Mouse (Mus musculus): ENCODE results near the gene Ppp1r9b. TPM values are rescaled to one million over a fixed set of nuclear protein-coding genes. Genes with fewer than 3 reads are reported as not detected.

The Ppp1r9b gene
- polyA plus RNA-seq, 1 experiment from 2014 or later, result 9.9 TPM

DNA sequence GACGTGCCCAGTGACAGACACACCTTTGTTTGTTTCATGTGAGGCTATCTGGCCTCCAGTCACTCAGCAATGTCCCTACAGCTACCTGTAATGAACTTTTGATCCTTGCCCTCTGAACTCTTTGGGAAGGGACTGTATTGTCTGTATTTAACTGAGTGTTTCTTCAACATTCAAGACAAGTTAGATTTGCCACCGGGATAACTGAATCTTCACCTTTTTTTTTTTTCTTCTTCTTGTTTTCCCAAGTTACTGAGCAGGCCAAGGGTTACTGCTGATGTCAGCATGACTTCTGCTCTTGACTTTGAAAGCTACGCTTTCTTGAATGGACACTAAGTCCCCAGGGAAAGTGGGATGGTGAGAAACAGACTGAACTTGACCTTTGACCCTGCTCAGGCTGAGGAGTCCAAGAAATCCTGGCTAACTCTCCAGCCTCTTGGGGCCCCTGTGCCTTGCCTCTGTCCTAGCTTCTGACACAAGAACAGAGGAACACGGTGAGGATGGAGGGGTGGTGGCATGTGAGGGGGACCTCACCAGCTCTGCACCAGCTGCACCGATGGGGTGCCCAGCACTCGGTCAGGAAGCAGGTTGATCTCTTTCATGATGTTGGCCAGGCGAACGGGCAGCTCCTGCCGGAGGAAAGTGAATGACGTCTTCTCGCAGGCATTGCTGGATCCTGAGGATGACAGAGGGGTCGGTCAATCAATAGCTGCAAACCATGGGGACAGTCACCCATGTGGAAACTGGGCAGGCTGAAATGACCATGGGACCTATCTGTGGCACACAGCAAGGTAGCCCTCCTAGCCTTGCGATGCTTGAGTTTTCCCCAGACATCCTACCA, 48.2 kb downstream of the Ppp1r9b start:
- Histone ChIP-seq H3K36me3 (ENCODE audit: insufficient read depth, low read length) (peaks cover 6% of the 10 kb centered on the region), H3K9ac (replicated peaks; ENCODE audit: low read length) (no peak overlapping the region), H3K9me3 (ENCODE audit: low read length) (no peaks in the 10 kb centered on the region), H3K4me3 (ENCODE audit: low read length) (no peak overlapping the region), H3K4me1 (ENCODE audit: insufficient read depth, low read length) (peaks cover 20% of the 10 kb centered on the region), H3K27ac (ENCODE audit: low read length) (peak overlapping the region; percentile 2; the same call in 1 of the 2 replicates), H3K4me2 (replicated peaks; ENCODE audit: low read depth, low read length) (no peak overlapping the region), H3K27me3 (ENCODE audit: insufficient read depth, low read length) (no peaks in the 10 kb centered on the region)
- ATAC-seq (ENCODE audit: low FRiP score, low TSS enrichment), result no peak
- 78% methylated on average over 13 of the region's 13 CpGs for WGBS

DNA sequence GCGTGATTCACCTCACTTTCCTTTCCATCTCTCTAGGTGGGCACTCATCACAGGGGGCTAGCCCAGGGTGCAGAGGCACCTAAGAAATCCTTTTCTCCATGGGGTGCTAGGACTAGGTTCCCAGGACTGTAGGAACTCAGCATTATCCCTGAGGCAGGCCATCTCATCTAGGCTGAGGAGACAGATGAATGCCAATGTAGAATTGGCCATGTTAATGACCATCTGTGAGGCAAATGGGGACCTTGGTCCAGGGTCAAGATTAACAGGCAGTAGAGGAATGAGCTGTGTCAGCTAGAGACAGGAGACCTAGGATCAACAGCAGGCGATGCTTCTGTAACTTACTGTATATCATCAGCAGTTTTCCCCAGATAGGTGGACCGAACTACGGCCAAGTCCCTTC, 48.9 kb downstream of the Ppp1r9b start:
- no peak for ATAC-seq (ENCODE audit: low FRiP score, low TSS enrichment)
- 74% methylated on average over 4 of the region's 4 CpGs for WGBS
- Histone ChIP-seq H3K27me3 (ENCODE audit: insufficient read depth, low read length) (no peaks in the 10 kb centered on the region), H3K27ac (ENCODE audit: low read length) (peak overlapping the region; percentile 84), H3K9ac (replicated peaks; ENCODE audit: low read length) (peak overlapping the region; percentile 79), H3K36me3 (ENCODE audit: insufficient read depth, low read length) (peaks cover 9% of the 10 kb centered on the region), H3K4me1 (ENCODE audit: insufficient read depth, low read length) (peaks cover 22% of the 10 kb centered on the region), H3K4me2 (replicated peaks; ENCODE audit: low read depth, low read length) (peak overlapping the region; percentile 74), H3K4me3 (ENCODE audit: low read length) (peak overlapping the region; percentile 70), H3K9me3 (ENCODE audit: low read length) (no peaks in the 10 kb centered on the region)

DNA sequence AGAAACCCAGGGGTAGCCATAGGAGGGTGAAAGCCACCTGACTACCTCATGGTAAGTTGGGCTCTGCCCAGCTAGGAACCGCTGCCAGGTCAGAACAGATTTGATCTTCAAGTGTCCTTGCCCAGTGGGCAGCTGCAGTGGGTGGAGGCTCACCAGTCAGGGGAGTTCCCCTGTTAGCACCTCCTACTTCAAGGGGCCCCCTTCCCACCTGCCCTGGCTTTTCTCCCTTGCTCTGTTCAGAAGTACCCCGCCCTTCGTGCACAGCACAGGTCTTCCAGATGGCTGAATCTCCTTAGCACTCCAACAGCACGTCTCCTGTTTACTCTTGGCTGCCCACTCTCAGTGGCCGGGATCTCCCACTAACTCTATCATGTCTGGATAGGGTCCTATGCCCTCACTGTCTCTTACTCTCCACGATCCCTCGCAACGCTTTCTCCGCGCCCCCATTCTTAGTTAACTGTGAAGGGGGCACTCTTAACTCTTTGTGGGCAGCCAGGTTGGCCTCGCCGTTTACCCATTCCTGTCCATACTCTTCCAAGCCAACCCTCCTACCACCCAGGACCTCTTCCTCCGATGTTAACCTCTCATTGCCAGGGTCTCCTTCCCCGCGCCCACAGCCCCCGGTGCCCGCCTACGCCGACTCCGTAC, 49.8 kb downstream of the Ppp1r9b start:
- Histone ChIP-seq H3K27ac (ENCODE audit: low read length) (peak overlapping the region; percentile 84), H3K27me3 (ENCODE audit: insufficient read depth, low read length) (no peaks in the 10 kb centered on the region), H3K36me3 (ENCODE audit: insufficient read depth, low read length) (peaks cover 11% of the 10 kb centered on the region), H3K4me1 (ENCODE audit: insufficient read depth, low read length) (peaks cover 22% of the 10 kb centered on the region), H3K4me2 (replicated peaks; ENCODE audit: low read depth, low read length) (peak overlapping the region; percentile 74), H3K4me3 (ENCODE audit: low read length) (peak overlapping the region; percentile 70), H3K9ac (replicated peaks; ENCODE audit: low read length) (peak overlapping the region; percentile 79), H3K9me3 (ENCODE audit: low read length) (no peaks in the 10 kb centered on the region)
- 2% methylated on average over 20 of the region's 20 CpGs for WGBS
- peak; percentile 64 for ATAC-seq (ENCODE audit: low FRiP score, low TSS enrichment)

DNA sequence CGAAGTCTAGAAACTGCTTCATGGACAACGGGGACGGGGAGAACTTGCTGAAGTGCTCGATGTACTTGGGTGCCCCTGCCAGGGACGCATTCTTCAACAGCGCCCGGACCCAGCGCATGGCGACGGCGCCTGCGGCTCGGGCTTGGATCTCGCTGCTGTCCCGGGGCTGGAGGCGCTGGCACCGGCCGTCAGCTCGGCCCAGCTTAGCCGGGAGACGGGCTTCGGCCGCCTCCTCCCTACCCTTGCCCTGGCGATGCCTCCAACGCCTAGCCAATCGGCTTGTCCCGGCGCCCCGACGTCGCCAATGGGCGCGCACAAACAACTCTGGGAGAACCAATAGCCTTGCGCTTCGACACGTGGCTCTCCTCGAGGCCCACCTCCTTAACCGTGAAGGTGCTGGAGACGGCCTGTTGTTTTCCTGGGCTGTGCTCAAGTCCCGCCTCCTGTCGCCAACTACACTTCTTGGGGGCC, 50.3 kb downstream of the Ppp1r9b start, which contains the start of gene Pdk2:
Pdk2 (minus strand) TSS at position 216 of the 471 bp plus-strand sequence.
- H3K36me3 ChIP-seq (ENCODE audit: insufficient read depth, low read length), result peaks cover 11% of the 10 kb centered on the region; the same call in 1 of the 2 replicates
- peak; percentile 94 for ATAC-seq (ENCODE audit: low FRiP score, low TSS enrichment)
- H3K9me3 ChIP-seq (ENCODE audit: low read length), result no peaks in the 10 kb centered on the region
- H3K27me3 ChIP-seq (ENCODE audit: insufficient read depth, low read length), result no peaks in the 10 kb centered on the region
- H3K4me1 ChIP-seq (ENCODE audit: insufficient read depth, low read length), result peaks cover 22% of the 10 kb centered on the region
- H3K4me3 ChIP-seq (ENCODE audit: low read length), result peak within 1 kb of the TSS; percentile 70
- under 1% methylated on average over 41 of the region's 41 CpGs for WGBS
- H3K27ac ChIP-seq (ENCODE audit: low read length), result peak within 1 kb of the TSS; percentile 84
- peak within 1 kb of the TSS; percentile 79 for H3K9ac ChIP-seq (replicated peaks; ENCODE audit: low read length)
- H3K4me2 ChIP-seq (replicated peaks; ENCODE audit: low read depth, low read length), result peak within 1 kb of the TSS; percentile 74

DNA sequence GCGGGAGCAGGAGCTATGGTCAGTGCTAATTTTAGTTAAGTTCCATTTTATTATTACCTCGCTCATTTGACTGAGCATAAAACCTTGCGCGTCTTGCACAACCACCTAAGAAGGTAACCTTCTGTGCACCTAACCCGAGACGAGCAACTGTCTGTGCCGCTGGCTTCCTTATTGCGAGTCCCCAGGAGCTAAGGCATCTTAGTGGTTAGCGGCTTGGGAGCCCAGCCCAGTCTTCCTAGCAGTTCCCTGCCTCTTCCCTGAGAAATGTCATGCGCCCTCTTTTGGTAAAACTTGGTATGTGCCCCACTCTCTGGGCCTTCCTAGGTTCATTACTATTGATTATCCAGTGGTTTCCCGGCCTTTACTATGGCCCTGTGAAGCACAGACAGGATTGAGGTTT, 51.3 kb downstream of the Ppp1r9b start:
- Histone ChIP-seq H3K27me3 (ENCODE audit: insufficient read depth, low read length) (no peaks in the 10 kb centered on the region), H3K4me3 (ENCODE audit: low read length) (peak overlapping the region; percentile 70), H3K4me2 (replicated peaks; ENCODE audit: low read depth, low read length) (peak overlapping the region; percentile 74), H3K36me3 (ENCODE audit: insufficient read depth, low read length) (peaks cover 11% of the 10 kb centered on the region; the same call in 1 of the 2 replicates), H3K9me3 (ENCODE audit: low read length) (no peaks in the 10 kb centered on the region), H3K4me1 (ENCODE audit: insufficient read depth, low read length) (peaks cover 22% of the 10 kb centered on the region), H3K9ac (replicated peaks; ENCODE audit: low read length) (peak overlapping the region; percentile 61), H3K27ac (ENCODE audit: low read length) (peak overlapping the region; percentile 17)
- peak; percentile 32; the same call in 1 of the 2 replicates for ATAC-seq (ENCODE audit: low FRiP score, low TSS enrichment)
- WGBS, result under 1% methylated on average over 11 of the region's 11 CpGs

DNA sequence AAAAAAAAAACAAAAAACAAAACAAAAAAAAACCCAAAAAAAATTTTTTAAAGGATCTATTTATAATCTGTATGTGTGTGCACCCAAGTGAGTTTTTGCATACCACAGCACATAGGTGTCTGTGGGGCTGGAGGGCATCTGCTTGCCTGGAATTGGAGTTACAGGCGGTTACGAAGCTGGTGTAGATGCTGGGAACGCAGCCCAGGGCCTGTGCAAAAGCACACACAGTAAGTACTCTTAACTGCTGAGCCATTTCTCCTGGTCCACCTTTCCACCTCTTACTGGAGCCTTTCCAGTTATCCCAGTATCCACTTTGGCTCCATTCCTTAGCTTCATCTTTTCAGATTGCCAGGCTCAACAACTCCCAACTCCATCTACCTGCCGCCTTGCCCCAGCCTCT, 52.2 kb downstream of the Ppp1r9b start:
- ATAC-seq (ENCODE audit: low FRiP score, low TSS enrichment), result no peak
- H3K9me3 ChIP-seq (ENCODE audit: low read length), result no peaks in the 10 kb centered on the region
- WGBS, result 90% methylated on average over 4 of the region's 4 CpGs
- no peak overlapping the region for H3K4me3 ChIP-seq (ENCODE audit: low read length)
- no peak overlapping the region for H3K27ac ChIP-seq (ENCODE audit: low read length)
- peaks cover 8% of the 10 kb centered on the region; the same call in 1 of the 2 replicates for H3K36me3 ChIP-seq (ENCODE audit: insufficient read depth, low read length)
- H3K4me1 ChIP-seq (ENCODE audit: insufficient read depth, low read length), result peaks cover 22% of the 10 kb centered on the region
- H3K9ac ChIP-seq (replicated peaks; ENCODE audit: low read length), result no peak overlapping the region
- no peak overlapping the region for H3K4me2 ChIP-seq (replicated peaks; ENCODE audit: low read depth, low read length)
- H3K27me3 ChIP-seq (ENCODE audit: insufficient read depth, low read length), result no peaks in the 10 kb centered on the region

DNA sequence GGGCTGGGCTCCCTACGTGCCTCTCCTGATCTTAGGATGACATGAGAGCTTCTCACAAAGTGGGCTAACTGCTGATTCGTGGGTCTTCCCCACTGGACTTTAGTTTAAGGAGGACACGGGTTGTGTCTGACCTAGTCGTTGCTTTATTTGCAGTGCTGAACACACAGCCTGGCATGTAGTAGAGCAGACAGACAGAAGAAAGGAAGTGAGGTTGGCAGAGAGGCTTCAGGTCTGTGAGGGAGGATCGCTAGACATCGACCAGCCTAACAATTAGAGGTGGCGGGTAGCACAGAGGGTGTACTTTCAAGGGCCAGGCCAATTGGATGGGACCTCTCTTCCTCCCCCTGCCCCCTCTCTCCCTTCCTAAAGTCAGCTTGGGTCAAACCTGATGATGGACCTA, 52.8 kb downstream of the Ppp1r9b start:
- Histone ChIP-seq H3K9ac (replicated peaks; ENCODE audit: low read length) (no peak overlapping the region), H3K4me2 (replicated peaks; ENCODE audit: low read depth, low read length) (no peak overlapping the region), H3K27me3 (ENCODE audit: insufficient read depth, low read length) (no peaks in the 10 kb centered on the region), H3K9me3 (ENCODE audit: low read length) (no peaks in the 10 kb centered on the region), H3K4me3 (ENCODE audit: low read length) (no peak overlapping the region), H3K4me1 (ENCODE audit: insufficient read depth, low read length) (peaks cover 22% of the 10 kb centered on the region), H3K36me3 (ENCODE audit: insufficient read depth, low read length) (peaks cover 8% of the 10 kb centered on the region; the same call in 1 of the 2 replicates), H3K27ac (ENCODE audit: low read length) (no peak overlapping the region)
- no peak for ATAC-seq (ENCODE audit: low FRiP score, low TSS enrichment)
- 48% methylated on average over 7 of the region's 7 CpGs for WGBS

DNA sequence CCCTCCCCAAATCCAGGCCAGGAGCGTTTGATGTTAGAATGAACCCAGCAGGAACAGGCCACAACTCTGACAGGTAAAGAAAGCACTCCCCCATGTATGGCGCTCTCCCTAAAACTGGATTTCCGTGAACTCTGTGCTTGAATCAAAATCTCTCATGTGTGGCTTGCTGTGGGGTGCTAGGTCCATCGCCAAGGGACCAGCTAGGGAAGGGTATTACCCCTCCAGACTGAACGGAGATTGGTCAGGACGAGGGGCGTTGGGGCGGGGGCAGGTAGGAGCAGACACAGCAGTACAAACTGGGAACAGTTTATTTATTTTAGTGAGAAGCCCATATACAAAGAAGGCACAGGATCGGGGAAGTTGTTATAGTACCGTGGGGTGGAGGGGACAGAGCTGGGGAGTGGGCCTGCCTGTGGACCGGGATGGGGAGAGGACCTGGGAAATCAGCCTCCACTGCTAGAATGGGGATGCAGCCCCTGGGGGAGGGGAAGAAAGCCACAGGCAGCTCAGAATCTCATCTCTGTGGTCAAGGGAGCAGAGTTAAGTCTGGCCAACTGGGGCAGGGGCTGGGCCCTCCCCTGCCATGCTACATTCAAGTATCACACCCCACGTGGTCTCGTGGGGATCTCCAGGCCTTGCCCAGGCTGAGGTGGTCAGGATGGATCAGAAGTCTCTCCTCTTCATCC, 53.5 kb downstream of the Ppp1r9b start:
- Histone ChIP-seq H3K9ac (replicated peaks; ENCODE audit: low read length) (no peak overlapping the region), H3K4me3 (ENCODE audit: low read length) (no peak overlapping the region), H3K27me3 (ENCODE audit: insufficient read depth, low read length) (no peaks in the 10 kb centered on the region), H3K4me1 (ENCODE audit: insufficient read depth, low read length) (peaks cover 22% of the 10 kb centered on the region), H3K36me3 (ENCODE audit: insufficient read depth, low read length) (peaks cover 8% of the 10 kb centered on the region; the same call in 1 of the 2 replicates), H3K4me2 (replicated peaks; ENCODE audit: low read depth, low read length) (no peak overlapping the region), H3K27ac (ENCODE audit: low read length) (peak overlapping the region; percentile 1; the same call in 1 of the 2 replicates), H3K9me3 (ENCODE audit: low read length) (no peaks in the 10 kb centered on the region)
- ATAC-seq (ENCODE audit: low FRiP score, low TSS enrichment), result no peak
- WGBS, result 48% methylated on average over 13 of the region's 13 CpGs

DNA sequence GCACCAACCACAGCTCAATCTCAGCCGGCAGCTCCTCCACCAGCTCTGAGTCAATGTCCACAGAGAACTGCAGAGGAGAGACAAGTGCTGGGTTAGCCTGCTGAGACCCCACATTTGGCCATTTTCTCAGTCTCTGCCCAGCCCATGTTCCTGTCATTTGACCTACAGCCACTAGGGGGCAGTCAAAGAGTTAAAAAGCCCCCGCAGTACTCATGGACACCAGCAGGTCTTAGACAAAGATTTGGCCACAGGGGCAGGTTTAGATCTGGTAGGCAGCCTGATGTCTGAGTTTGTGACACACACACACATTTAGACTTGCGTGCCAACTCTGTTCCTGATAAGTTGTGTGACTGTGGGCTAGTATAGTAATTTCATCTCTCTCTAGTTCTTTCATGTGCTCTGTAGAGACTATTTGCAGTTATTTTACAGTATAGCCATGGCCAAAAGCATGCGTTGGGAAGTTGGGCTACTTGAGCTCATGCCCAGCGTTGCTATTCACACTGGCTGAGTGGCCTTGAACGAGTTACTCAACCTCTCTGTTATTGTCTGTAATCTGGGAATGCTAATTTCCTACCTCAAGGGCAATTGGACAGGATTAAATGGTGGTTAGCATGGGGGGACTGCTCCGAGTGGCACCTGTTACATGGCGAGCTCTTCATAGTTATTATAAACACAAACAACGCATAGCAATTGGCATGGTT, 56.3 kb downstream of the Ppp1r9b start:
- ATAC-seq (ENCODE audit: low FRiP score, low TSS enrichment), result peak; percentile 23; the same call in 1 of the 2 replicates
- 58% methylated on average over 9 of the region's 9 CpGs for WGBS
- Histone ChIP-seq H3K27ac (ENCODE audit: low read length) (no peak overlapping the region), H3K4me2 (replicated peaks; ENCODE audit: low read depth, low read length) (no peak overlapping the region), H3K9ac (replicated peaks; ENCODE audit: low read length) (no peak overlapping the region), H3K4me1 (ENCODE audit: insufficient read depth, low read length) (0 out of 2 replicates have a peak, but pooled peaks cover 5% of the 10 kb centered on the region), H3K27me3 (ENCODE audit: insufficient read depth, low read length) (no peaks in the 10 kb centered on the region), H3K9me3 (ENCODE audit: low read length) (no peaks in the 10 kb centered on the region), H3K36me3 (ENCODE audit: insufficient read depth, low read length) (peaks cover 8% of the 10 kb centered on the region; the same call in 1 of the 2 replicates), H3K4me3 (ENCODE audit: low read length) (no peak overlapping the region)

Measured in kidney, embryonic 16.5 days (tissue).